Comparison of ENCODE assay signal across 19 mouse cellular contexts in genomic region chr1:87864889-87865288, GRCm38 (mm10). TPM values are rescaled to one million over a fixed set of nuclear protein-coding genes. Genes with fewer than 3 reads are reported as not detected.
DNase-seq lines count a peak whose midpoint lies in the region; TF ChIP-seq lines count a peak whose summit lies in the region.
"Had no signal": no experiment of that assay in that cellular context is flagged by ENCODE, and none has a peak within 500 bp of the region (broad histone marks: within the 10 kb centered on the region; RNA-seq: fewer than 3 reads in every experiment).

No protein-coding gene starts in this region.

- dilution Hi-C loops in CH12.LX (cut with MboI; ENCODE audit: extremely low pct_ligation_motif_present, extremely low pct_unique_long_range_greater_than_20kb, low sequenced_read_pairs): no loop called here

- TF ChIP-seq RAD21 in CH12.LX (IDR thresholded peaks at IDR 0.05; ENCODE audit: low read depth, low read length): no peak

- no peak overlapping the region for H3K4me2 ChIP-seq in CH12.LX (ENCODE audit: insufficient read depth, low read depth, poor library complexity, severe bottlenecking)
- H3K4me2 ChIP-seq: embryonic facial prominence, embryonic 12.5 days; forebrain, embryonic 13.5 days; forebrain, embryonic 15.5 days had no signal

- no peak overlapping the region for H3K4me3 ChIP-seq in CH12.LX (replicated peaks in 1 of 3; ENCODE audit: low read depth in 2 of 3, low read length in 2 of 3, poor library complexity in 1 of 3)
- H3K4me3 ChIP-seq in ES-E14 (ENCODE audit: insufficient read depth in 1 of 2, low read depth in 1 of 2, low read length in 2 of 2, poor library complexity in 1 of 2, severe bottlenecking in 1 of 2): no peak overlapping the region
- H3K4me3 ChIP-seq: embryonic facial prominence, embryonic 10.5 days; embryonic facial prominence, embryonic 12.5 days; forebrain, embryonic 13.5 days; forebrain, embryonic 15.5 days had no signal

- TF ChIP-seq CTCF in CH12.LX (conservative IDR thresholded peaks at IDR 0.05 in 1 of 2, IDR thresholded peaks at IDR 0.05 in 1 of 2; ENCODE audit: low read depth in 2 of 2, low read length in 2 of 2): no peak

- no peaks in the 10 kb centered on the region for H3K27me3 ChIP-seq in CH12.LX (replicated peaks)
- H3K27me3 ChIP-seq: embryonic facial prominence, embryonic 12.5 days; forebrain, embryonic 13.5 days; forebrain, embryonic 15.5 days had no signal

- H3K9me3 ChIP-seq in CH12.LX (replicated peaks; ENCODE audit: low read length) (peaks cover 4% of the 10 kb centered on the region), ES-E14 (ENCODE audit: control insufficient read depth, insufficient read depth, low read depth, low read length) (no peaks in the 10 kb centered on the region)
- H3K9me3 ChIP-seq: embryonic facial prominence, embryonic 10.5 days; embryonic facial prominence, embryonic 12.5 days; forebrain, embryonic 13.5 days; forebrain, embryonic 15.5 days had no signal

- H3K9ac ChIP-seq in CH12.LX (ENCODE audit: insufficient read depth, low read depth) (no peak overlapping the region), ES-E14 (ENCODE audit: insufficient read depth, low read depth, low read length, poor library complexity, severe bottlenecking) (no peak overlapping the region)
- H3K9ac ChIP-seq: embryonic facial prominence, embryonic 12.5 days; forebrain, embryonic 13.5 days; forebrain, embryonic 15.5 days; forebrain, postnatal 0 days had no signal

- H3K79me2 ChIP-seq in CH12.LX (replicated peaks; ENCODE audit: control insufficient read depth, extremely low read depth, insufficient read depth, poor library complexity, severe bottlenecking): peaks cover 93% of the 10 kb centered on the region

- no peak for TF ChIP-seq EP300 in CH12.LX (IDR thresholded peaks at IDR 0.05; ENCODE audit: low read length)

- no peak for DNase-seq in CH12.LX (ENCODE audit: extremely low read depth)
- DNase-seq in ES-E14 (ENCODE audit: low read depth, low spot score): no peak
- DNase-seq in induced T-regulatory cell, adult 2 months (ENCODE audit: low read depth): peak; percentile 11
- DNase-seq in thymus, postnatal 0 days (ENCODE audit: low spot score): no peak
- no peak for DNase-seq in ovary, adult 18-20 months (ENCODE audit: low spot score)
- DNase-seq in kidney, postnatal 25 days: no peak
- DNase-seq: adrenal gland, adult 2 months; adrenal gland, postnatal 10 days; adrenal gland, postnatal 25 days; cerebellum, adult 11-12 months; cerebellum, adult 2 months; cerebellum, adult 9-10 months; cerebellum, postnatal 10 days; cerebellum, postnatal 25 days; forebrain, postnatal 0 days had no signal

- in situ Hi-C loops in CH12.LX (cut with MboI; ENCODE audit: low pct_ligation_motif_present, low pct_unique_long_range_greater_than_20kb, low sequenced_read_pairs): no loop called here
- in situ Hi-C loops in ES-E14 (cut with MboI; ENCODE audit: low sequenced_read_pairs in 2 of 2, unreplicated experiment in 2 of 2): no loop called here

- H3K36me3 ChIP-seq in CH12.LX (replicated peaks in 1 of 2; ENCODE audit: control insufficient read depth in 1 of 2, insufficient read depth in 1 of 2, low read length in 1 of 2): peaks cover 0 to 26% of the 10 kb centered on the region in 2 experiments
- no peaks in the 10 kb centered on the region for H3K36me3 ChIP-seq in ES-E14 (ENCODE audit: control insufficient read depth, insufficient read depth, low read length, poor library complexity, severe bottlenecking)
- H3K36me3 ChIP-seq: embryonic facial prominence, embryonic 10.5 days; embryonic facial prominence, embryonic 12.5 days; forebrain, embryonic 15.5 days had no signal

- no peak for TF ChIP-seq POLR2A in CH12.LX (IDR thresholded peaks at IDR 0.05; ENCODE audit: low read depth, low read length)

- H3K27ac ChIP-seq in CH12.LX (ENCODE audit: insufficient read depth, low read depth): no peak overlapping the region
- H3K27ac ChIP-seq in ES-E14 (ENCODE audit: insufficient read depth, low read depth, low read length, poor library complexity, severe bottlenecking): no peak overlapping the region
- H3K27ac ChIP-seq: embryonic facial prominence, embryonic 10.5 days; embryonic facial prominence, embryonic 12.5 days; forebrain, embryonic 13.5 days; forebrain, embryonic 15.5 days had no signal

- H3K4me1 ChIP-seq in CH12.LX (ENCODE audit: control insufficient read depth in 1 of 2, insufficient read depth in 2 of 2) (peaks cover 42 to 93% of the 10 kb centered on the region in 2 experiments), ES-E14 (ENCODE audit: control insufficient read depth in 2 of 2, insufficient read depth in 2 of 2, low read length in 2 of 2, poor library complexity in 1 of 2) (peaks cover 0 to 2% of the 10 kb centered on the region in 2 experiments; a peak in 1 of 4 replicates)
- H3K4me1 ChIP-seq: forebrain, embryonic 13.5 days; forebrain, embryonic 15.5 days had no signal

TF ChIP-seq in CH12.LX, 34 proteins besides CTCF, POLR2A, EP300 and RAD21:
- TF ChIP-seq PAX5 (IDR thresholded peaks at IDR 0.05; ENCODE audit: low read length): no peak
- TF ChIP-seq ZNF384 (IDR thresholded peaks at IDR 0.05; ENCODE audit: low read depth, low read length): peak; percentile 90
- no peak for TF ChIP-seq USF1 (IDR thresholded peaks at IDR 0.05; ENCODE audit: low read depth, low read length)
- TF ChIP-seq SIN3A (IDR thresholded peaks at IDR 0.05; ENCODE audit: low read length): no peak

TF ChIP-seq in ES-E14, 5 proteins besides CTCF, POLR2A, EP300 and RAD21:
- TF ChIP-seq HCFC1 (IDR thresholded peaks at IDR 0.05; ENCODE audit: borderline replicate concordance, insufficient read depth, low read length) (no peak), ZC3H11A (IDR thresholded peaks at IDR 0.05; ENCODE audit: borderline replicate concordance, low read depth, low read length) (no peak), MAFK (IDR thresholded peaks at IDR 0.05; ENCODE audit: insufficient read depth, low read depth, low read length) (no peak), ZNF384 (IDR thresholded peaks at IDR 0.05; ENCODE audit: low read depth, low read length) (0 out of 2 replicates have a peak, but pooled peaks have one; percentile 24)

RNA-seq across cellular contexts. Expression of gene Dgkd, which starts 11.8 kb away (rescaled TPM):
- total RNA-seq in CH12.LX (2012; rRNA removed) (73.4 and 89.9 TPM in 2 replicates), CH12.LX (2014; rRNA removed) (57.5 and 58.0 TPM in 2 replicates), ES-E14 (2012; rRNA removed) (37.4 and 45.1 TPM in 2 replicates)
- polyA plus RNA-seq in CH12.LX (2012; ENCODE audit: insufficient read length, low read depth): 73.8 and 77.3 TPM in 2 replicates
- polyA plus RNA-seq in thymus, postnatal 0 days (2015; fragmentation: Nextera tagmentation; extraction: Ambion mirVana): 73.7 and 80.7 TPM in 2 replicates
